Mouse (Mus musculus): ENCODE results near the gene Sox10.

DNA sequence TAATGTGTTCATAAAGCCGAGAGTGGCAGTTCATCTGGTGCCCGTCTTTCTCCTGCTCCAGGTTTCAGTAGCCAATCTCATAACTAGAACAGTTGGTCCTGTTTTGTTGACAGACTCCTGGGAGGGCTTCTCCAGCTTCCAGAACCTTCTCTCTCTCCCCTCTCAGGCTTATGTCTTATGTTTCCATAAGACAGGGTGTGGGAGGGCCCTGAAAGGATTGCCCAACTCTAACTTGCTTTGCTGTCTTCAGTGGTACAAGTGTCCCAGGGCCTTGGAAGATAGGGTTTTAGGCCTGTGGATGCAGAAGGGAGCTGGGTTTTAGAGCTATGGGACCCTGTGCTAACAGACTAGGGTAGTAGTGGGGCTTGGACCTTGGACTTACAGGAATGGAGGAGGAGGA, 54.5 kb downstream of the Sox10 start:
- TF ChIP-seq CTCF (IDR thresholded peaks at IDR 0.05; ENCODE audit: low read depth, low read length) (no peak), POLR2A (IDR thresholded peaks at IDR 0.05; ENCODE audit: insufficient read depth, low read length) (no peak)
